Mouse (Mus musculus) thymus, adult 2 months (tissue): ENCODE measurements around the gene Gdf5.

Source experiments
- CTCF ChIP-seq: fragments of 200-500 bp; IDR thresholded peaks from 2 replicates; pipeline ENCODE4 v1.5.1; 2012; ENCODE audit warnings: mild to moderate bottlenecking, control low read depth, low read length, moderate library complexity, borderline replicate concordance; ENCODE audit not compliant: control insufficient read depth, poor library complexity, insufficient read depth; ENCODE audit errors: extremely low read depth
- POLR2A ChIP-seq: fragments of 200-500 bp; IDR thresholded peaks from 2 replicates; pipeline ENCODE4 v1.6.1; 2012; ENCODE audit warnings: mild to moderate bottlenecking, low read length, control low read depth, moderate library complexity; ENCODE audit not compliant: control insufficient read depth, poor library complexity, insufficient read depth; ENCODE audit errors: extremely low read depth

- TF ChIP-seq CTCF (no peak), POLR2A (no peak)
Measured at GRCm38 (mm10) chr2:155945124-155945523, at the start of gene Gdf5.
